Mouse (Mus musculus) megakaryocyte, embryonic 14.5 days (primary cell): ENCODE results near the gene Fbxl7.

Source experiments
- FLI1 ChIP-seq: IDR thresholded peaks from 2 replicates; pipeline ENCODE4 v1.6.1; 2012; ENCODE audit warnings: low read length, inconsistent platforms, mixed read lengths
- GATA1 ChIP-seq: IDR thresholded peaks from 3 replicates; pipeline ENCODE4 v1.6.1; 2012; ENCODE audit warnings: mixed read lengths, low read length, inconsistent platforms, borderline replicate concordance

- no peak for TF ChIP-seq GATA1
- TF ChIP-seq FLI1: no peak
Measured at GRCm38 (mm10) chr15:26701949-26702675, 193.3 kb downstream of the Fbxl7 start.
